Mouse (Mus musculus) heart, adult 11 months (tissue): ENCODE results near the gene Pogk.

Experiments used
- DNase-seq: peaks from one replicate; pipeline ENCODE4 v3.0.0; 2022

The Pogk gene

DNA sequence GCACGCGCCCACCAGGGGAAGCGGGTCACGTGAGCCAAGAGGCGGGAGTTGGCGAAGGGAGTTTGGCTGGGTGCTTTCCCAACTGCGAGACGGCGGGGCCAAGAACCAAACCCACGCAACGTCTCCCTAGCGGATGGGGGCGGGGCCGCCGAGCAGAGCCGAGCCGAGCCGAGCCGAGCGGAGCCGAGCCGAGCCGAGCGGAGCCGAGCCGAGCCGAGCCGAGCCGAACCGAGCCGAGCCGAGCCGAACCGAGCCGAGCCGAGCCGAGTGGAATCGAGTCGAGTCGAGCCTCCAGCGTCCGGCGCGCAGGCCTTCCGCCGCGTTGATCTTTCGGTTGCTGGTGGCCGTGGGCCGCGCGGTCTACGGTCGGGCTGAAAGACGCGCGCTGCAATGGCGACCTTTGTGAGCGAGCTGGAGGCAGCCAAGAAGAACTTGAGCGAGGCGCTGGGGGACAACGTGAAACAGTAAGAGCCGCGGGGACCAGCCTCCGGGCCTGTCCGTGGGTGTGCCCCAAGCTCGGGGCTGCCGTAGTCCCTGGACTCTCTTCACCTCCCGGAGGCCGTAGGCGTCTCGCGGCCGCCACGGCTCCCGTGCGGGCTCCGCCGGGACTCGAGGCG lies 30.5 kb downstream of the Pogk start, which contains the start of gene Tada1:
Gene Tada1 (plus strand): TSS at position 85 of the 617 bp plus-strand sequence.
- peak; percentile 99 for DNase-seq

DNA sequence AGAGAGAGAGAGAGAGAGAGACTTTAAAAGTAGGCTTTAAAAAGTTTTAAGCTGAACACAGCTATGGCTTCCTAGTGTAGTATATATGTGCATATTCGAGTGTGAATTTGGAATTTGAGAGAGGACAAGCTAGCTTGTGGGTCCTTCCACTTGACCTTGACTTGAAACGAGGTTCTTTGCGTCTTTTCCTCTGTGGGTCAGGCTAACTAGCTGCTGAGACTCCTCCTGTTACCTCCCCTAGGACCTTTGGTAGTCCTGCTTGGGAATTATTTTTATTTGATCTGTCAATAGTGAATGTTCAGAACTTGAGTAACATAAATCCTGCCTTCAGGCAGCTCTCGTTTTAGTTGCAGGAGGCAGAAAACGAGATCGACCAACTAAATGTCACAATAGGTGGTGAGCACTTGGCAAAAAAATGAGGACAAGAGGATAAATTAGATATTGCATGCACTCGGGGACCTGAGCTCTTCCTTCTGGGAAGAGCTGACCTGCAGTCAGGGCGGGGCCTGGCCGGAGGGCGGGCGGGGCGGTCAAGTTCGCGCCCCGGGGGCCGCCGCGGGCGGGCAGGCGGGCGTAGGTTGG lies 31.1 kb downstream of the Pogk start:
- DNase-seq = no peak

DNA sequence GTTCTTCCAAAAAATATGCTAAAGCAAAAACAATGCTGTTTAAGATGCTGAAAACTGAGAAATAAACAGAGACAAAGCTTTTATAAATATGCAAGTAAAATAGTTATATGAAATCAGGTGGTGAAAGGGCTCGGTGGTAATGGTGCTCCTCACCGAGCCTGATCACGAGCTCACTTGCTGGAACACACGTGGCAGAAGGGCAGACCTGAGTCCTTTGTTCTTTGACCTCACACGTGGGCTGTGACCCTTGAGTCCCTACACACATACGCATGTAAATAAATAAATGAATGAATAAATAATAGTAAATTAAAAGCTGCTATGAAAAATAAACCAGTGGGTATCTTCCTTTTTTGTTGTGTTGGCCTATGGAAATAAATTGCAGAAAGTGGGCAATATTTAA lies 32.5 kb downstream of the Pogk start:
- DNase-seq = peak; percentile 71

DNA sequence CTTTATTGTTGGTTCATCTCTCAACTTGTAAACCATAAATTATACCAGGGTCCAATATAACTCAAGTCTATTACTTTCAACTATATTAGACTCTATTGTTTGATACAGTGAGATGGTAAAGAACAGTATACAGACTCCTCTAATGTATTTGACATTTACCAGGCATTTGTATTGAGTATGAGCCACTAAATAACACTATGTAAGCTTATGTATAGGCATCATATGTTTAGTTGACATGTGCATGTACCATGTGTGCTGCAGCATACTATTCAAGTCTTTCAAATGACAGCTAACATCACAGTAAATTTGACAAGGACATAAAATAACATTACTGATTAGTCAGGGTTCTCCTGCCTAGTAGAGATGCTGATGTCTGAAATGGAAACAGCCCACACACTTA lies 46.5 kb downstream of the Pogk start:
- no peak for DNase-seq

DNA sequence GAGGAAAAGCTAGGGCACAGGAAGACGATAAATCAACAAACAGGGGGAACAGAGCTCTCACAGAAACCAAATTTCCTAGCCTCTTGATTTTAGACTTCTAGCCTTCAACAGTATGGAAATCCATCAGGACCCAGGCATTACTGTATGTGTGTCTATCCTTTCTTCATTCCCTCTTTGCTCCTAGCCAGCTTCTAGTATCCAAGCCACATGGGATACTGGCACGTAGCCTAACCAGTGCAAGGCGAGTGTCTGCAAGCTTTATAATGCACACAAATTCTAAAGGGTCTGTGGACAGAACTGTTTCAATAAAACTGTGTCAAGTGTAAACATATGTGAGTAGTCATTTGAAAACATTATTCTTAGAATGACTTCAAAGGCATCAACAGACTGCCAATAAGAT lies 47.0 kb downstream of the Pogk start:
- DNase-seq = peak; percentile 43

DNA sequence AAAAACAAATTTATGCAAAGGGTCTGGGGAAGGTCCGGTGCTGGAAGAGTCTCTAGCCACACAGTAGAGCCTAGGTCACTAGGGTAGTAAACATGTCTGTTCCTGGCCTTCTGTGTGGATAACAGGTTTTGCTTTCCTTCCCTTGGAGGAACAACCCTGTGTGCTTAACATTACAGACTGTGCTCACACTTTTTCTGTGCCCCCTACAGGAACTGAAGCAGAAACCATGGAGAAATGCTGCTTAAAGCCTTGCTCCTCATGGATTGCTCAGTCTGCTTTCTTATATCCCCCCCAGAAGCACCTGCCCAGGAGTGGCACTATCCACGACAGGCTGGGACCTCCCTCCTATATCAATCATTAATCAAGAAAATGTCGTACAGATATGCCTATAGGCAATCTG lies 47.8 kb downstream of the Pogk start:
- peak; percentile 45 for DNase-seq

DNA sequence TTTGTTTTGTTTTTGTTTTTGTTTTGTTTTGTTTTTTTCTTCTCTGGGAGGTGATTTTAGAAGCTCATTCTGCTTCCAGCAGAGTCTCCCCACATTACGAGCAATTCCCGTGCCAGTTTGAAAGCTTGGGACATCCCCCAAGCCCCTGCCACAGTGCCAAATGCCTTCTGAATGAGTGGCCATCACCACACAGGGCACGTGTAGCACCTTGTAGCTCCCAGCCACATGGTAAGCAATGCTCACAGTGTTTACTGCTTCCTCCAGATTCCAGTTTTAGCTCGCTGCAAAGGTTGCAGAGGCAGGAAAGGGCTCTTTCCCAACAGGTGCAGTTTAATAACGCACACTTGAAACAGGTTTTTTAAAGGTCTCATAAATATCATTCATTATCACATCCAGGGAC lies 48.8 kb downstream of the Pogk start:
- DNase-seq = peak; percentile 41

DNA sequence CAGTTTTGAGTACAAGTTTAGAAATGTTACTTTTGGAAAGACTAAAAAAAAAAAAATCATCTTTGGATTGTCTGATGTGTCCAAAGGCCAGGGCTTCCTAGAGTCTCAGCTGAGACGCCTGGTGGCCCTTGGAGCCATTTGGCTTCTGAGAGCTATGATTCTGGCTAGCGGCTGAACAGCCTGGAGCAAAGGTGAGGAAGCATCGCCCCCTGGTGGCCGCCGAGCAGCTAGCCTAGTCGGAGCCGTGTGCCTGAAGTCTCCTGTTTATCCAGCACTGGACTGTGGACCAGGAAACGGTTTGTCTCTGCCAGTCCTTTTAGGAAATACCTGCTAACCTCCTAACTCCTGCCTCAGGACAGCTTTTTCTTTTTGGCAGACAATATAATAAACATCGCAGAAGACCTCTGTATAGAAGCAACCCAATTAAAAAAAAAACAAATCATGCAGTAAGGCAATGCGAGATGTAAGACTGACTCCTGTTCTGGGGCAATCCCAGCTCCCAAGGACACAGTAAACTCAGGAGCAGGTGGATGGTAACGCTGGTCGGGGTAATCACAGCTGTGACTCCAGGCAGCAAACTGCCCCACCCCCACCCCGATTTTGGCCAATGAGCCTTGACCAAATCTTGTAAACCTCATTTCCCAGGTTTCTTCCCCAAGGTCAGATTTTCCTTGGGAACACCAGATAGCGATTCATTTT lies 49.4 kb downstream of the Pogk start:
- peak; percentile 96 for DNase-seq

DNA sequence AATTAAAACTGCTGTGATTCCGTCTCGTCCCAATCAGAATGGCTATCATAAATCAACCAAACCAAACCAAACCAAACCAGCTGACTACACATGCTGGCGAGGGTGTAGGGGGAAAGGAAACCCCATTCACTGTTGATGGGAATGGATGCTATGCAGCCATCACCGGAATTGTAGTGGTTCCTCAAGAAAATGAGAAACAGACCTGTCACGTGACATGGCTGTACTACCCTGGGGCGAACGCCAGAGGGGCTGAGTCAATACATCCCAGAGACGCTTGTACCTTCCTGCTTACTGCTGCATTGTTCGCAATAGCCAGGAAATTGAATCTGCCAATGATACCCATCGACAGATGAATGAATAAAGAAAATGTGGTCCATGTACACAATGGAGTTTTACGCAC lies 59.9 kb downstream of the Pogk start:
- DNase-seq = no peak

DNA sequence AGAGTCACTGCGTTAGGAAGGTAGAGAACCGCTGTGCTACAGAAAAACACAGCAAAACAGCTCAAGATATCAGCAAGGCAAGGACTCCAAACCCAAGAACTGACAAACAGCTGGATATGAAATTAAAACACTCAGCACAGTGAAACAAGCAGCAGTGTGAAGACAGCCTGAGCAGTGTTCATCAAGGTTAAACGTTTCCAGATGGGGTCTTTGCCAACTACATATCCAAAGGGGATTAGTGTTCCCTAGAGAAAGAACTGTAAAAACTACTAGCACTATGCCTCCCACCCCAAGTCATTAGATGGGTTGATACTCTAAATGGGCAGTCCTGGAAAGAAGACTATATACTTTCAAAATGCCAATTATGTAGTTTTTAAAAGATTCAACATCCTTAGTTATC lies 60.3 kb downstream of the Pogk start:
- DNase-seq = no peak

DNA sequence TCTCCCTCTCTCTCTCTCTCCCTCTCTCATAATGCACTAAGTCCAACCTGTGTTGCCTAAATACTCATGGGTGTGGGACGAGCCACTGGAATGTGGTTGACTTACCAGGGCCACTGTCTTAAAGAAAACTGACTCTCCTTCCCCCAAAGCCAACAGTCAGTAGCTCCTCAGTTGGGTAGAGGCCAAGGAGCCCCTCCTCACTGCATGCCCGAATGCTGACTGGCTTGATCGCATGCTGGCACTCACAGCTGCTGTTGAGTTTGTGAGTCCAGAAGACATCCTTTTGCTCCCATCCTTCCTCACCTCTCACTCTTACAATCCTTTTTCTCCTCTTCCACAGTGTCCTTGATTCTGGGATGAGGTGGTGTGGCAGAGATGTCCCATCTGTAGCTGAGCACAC lies 62.8 kb downstream of the Pogk start:
- no peak for DNase-seq

DNA sequence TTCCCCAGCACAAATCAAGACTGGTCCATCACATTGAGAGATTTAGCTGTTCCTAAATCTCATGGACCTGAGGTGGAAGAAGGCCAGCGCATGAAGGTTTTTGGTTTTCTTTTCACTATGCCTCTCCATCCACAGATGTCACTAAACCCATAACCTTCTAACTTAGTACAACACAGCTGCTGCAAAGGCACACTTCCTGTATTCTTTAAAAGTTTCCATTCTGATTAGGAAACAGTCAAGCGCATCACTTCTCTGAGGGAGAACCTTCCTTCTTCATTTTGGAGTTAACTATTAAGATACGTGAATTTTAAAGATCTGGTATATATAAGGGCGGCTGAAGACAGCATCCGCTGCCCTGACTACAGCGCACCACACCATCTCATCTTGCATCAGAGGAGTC lies 64.1 kb downstream of the Pogk start:
- DNase-seq = no peak

DNA sequence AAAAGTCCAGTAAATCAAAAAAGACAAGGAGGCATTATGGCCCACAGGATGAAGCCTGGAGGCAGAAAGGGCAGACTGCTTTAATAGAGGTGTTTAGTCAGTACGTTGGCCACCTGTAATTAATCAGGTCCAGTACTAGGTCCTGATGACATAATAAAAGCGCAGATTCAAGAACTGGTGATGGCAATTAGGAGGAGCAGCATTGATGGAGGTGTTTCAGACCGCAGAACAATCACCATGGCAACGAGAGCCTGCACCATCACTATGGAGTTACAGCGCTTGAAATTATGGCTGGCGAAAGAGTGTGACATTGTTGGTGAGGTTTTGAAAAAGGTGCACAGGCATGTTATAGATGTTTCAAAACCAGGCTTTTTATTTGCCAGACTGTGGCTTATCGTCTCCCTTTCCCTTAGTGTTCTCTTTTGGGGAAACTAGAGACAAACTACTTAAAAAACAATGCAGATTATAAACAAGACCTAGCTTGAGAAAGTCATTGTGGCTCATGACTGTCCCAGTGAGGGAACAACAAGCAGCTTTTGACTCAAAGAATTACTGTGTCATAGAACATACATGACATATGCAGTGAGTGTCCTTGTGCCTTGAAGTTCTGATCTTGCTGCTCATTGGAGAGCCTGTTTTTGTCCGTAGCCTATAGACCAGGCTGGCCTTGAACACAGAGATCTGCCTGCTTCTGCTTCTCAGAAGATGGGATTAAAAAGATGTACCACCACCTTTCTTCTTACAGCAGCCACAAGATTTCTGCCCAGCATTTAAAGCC lies 65.2 kb downstream of the Pogk start:
- DNase-seq = no peak

DNA sequence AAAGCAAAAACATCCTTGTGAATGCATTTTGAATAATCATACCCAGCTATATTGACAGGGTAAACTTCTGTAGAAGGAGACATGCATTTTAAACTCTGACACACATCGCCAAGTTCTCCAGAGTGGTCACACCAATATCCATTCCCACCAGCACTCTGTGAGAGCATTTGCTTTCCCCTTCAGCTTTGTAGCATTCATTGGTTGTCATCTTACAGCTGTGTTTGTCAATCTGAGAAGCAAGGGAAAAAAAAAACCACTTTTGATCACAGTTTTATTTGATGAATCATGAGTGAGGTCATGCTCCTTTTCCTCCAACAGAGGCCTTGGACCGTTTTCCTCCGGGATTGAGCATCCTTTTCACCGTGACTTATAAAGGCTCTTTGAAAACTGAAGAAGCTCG lies 66.1 kb downstream of the Pogk start:
- no peak for DNase-seq

DNA sequence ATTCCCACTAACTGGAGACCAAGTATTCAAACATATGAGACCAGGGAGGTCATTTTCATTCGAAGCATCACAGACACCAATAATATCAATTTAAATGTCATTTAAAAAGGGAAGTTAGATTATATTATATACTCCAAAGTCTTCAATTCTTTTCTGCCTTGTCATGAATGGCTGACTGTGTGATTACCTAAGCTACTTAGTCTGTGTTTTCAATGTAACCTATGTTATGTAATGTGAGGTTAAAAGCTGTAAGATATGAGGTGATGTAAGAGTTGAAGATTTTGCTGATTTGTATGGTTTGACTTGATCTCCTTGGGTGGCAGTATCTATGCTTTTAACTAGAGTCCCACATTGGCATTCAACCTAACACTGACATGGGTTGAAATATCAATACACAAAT lies 67.1 kb downstream of the Pogk start:
- no peak for DNase-seq

DNA sequence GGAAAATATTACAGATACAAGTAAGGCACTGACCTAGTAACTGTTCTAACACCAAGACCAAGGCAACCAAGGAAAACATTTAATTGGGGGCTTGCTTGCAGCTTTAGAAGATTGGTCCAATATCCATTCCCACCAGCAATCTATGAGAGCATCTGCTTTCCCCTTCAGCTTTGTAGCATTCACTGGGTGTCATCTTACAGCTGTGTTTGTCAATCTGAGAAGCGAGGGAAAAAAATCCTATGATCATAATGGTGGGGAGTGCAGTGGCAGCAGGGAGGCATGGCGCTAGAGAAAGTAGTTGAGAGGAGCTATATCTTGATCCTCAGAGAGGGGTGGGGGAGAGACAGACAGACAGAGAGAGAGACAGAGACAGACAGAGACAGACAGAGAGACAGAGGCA lies 67.6 kb downstream of the Pogk start:
- DNase-seq = no peak

DNA sequence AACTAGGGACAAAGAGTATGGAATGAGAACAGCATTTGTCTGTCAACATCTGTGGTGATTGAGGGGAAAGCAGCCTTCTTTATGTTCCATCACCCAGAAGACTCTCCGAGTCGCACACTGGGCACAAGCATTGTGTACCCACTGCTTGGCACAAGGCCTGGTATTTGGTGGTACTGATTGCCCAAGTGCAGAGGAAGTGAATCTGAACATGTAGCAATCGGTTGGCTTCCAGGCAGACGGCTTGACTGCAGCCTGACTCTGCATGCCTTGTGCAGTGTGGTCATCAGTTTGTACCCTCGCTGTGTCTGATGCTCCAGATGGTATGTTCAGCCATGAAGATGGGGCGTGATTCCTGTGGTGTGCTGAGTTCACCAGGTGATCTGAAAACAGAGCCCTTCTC lies 70.6 kb downstream of the Pogk start:
- peak; percentile 96 for DNase-seq
